Mouse (Mus musculus) midbrain, embryonic 14.5 days (tissue): Measurements from ENCODE around the gene Cd207. TPM values are rescaled to one million over a fixed set of nuclear protein-coding genes. Genes with fewer than 3 reads are reported as not detected.
A peak's percentile ranks its signal among the peaks of the same experiment; 100 is the strongest.

ENCODE experiments used
- ATAC-seq: fragments of 200-750 bp; cut with Nextera tagmentation; 2 replicates; pipeline ENCODE4 v1.8.0; 2017; ENCODE audit warnings: moderate number of reproducible peaks, moderate library complexity; ENCODE audit not compliant: low FRiP score, low TSS enrichment
- DNase-seq: peaks from one replicate; pipeline ENCODE4 v3.0.0-alpha.2; 2015
- H3K27ac ChIP-seq: fragments of 300-500 bp; sonication (generic); replicated peaks from 2 replicates; pipeline ENCODE4 v1.5.1; 2014; ENCODE audit warnings: mild to moderate bottlenecking, low read depth, low read length, moderate library complexity
- H3K27me3 ChIP-seq: fragments of 300-500 bp; sonication (generic); 2 replicates; pipeline ENCODE4 v1.6.1; 2014; ENCODE audit warnings: low read length, control low read depth, mixed read lengths; ENCODE audit not compliant: control insufficient read depth, insufficient read depth
- H3K36me3 ChIP-seq: fragments of 300-500 bp; sonication (generic); 2 replicates; pipeline ENCODE4 v1.6.1; 2014; ENCODE audit warnings: low read length, control low read depth; ENCODE audit not compliant: control insufficient read depth, insufficient read depth
- H3K4me1 ChIP-seq: fragments of 300-500 bp; sonication (generic); 2 replicates; pipeline ENCODE4 v1.6.1; 2014; ENCODE audit warnings: mild to moderate bottlenecking, antibody characterized with exemption, low read length, control low read depth; ENCODE audit not compliant: control insufficient read depth, insufficient read depth
- H3K4me2 ChIP-seq: fragments of 300-500 bp; sonication (generic); 2 replicates; pipeline ENCODE4 v1.6.1; 2014; ENCODE audit warnings: mild to moderate bottlenecking, low read length, moderate library complexity
- H3K4me3 ChIP-seq: fragments of 300-500 bp; sonication (generic); replicated peaks from 2 replicates; pipeline ENCODE4 v1.5.1; 2014; ENCODE audit warnings: low read depth, low read length
- H3K9ac ChIP-seq: fragments of 300-500 bp; sonication (generic); replicated peaks from 2 replicates; pipeline ENCODE4 v1.6.1; 2014; ENCODE audit warnings: mild to moderate bottlenecking, low read length, moderate library complexity
- H3K9me3 ChIP-seq: fragments of 300-500 bp; sonication (generic); 2 replicates; pipeline ENCODE4 v1.6.1; 2016; ENCODE audit warnings: low read length, control low read depth, mixed read lengths; ENCODE audit not compliant: control insufficient read depth
- WGBS: fragments of 180-500 bp; shearing (Covaris S2); extraction: QIAGEN DNeasy Blood & Tissue Kit; methylation state at CpG from one replicate; pipeline ENCODE4 v1.1.7; 2014; 5-methylcytosine and 5-hydroxymethylcytosine counted together
- polyA plus RNA-seq: library from polyadenylated mRNA; unstranded; fragments of >200 nt; fragmentation: Nextera tagmentation; extraction: Ambion mirVana; gene quantifications from 2 replicates; pipeline ENCODE4 v1.2.1, GENCODE M21; 2014

The Cd207 gene
- polyA plus RNA-seq, 1 experiment from 2014 or later, result not detected

DNA sequence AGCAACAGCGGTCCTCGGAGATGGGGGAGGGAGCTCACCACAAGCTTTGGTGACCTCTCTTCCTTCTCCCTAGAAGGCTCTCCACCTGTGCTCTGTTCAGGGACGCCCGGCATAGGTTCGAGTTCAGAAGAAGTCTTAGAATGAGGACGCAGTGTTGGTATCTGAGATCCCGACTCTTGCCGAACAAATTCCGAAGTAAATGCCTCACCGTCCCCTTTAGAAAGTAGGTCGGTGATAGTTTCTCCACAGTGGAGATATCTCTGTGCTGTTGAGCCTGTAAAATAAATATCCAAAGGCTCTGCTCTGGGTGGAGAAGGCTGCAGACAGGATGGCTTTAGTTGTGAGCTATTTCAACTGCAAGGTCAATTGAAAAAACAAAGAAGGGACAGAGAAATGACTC, 23.3 kb upstream of the Cd207 start:
- no peaks in the 10 kb centered on the region for H3K36me3 ChIP-seq
- ATAC-seq, result no peak
- WGBS, result 0% methylated on average over 11 of the region's 11 CpGs
- H3K9me3 ChIP-seq, result no peaks in the 10 kb centered on the region
- H3K9ac ChIP-seq, result no peak overlapping the region
- H3K4me1 ChIP-seq, result no peaks in the 10 kb centered on the region
- no peak for DNase-seq
- H3K27ac ChIP-seq, result no peak overlapping the region
- H3K27me3 ChIP-seq, result peaks cover 91% of the 10 kb centered on the region
- H3K4me2 ChIP-seq, result no peak overlapping the region
- H3K4me3 ChIP-seq, result no peak overlapping the region

DNA sequence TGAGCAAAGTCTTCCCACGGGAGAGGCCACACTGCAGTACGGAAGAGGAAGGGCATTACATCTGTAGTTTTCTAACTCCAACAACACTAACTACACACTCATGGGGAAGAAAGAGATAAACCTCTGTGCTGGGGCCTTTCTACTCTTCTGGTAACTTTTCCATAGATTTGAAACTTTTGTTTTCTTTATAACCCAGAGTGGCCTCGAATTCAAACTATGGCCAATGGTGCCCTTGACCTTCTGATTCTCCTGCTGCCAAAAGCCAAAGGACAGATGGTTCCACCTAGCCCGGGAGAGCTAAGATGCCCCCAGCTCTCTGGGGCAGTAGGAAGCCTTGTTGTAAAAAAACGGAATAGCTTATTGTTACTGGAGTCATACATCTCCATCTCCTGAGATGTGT, 22.3 kb upstream of the Cd207 start:
- Histone ChIP-seq H3K4me2 (no peak overlapping the region), H3K27me3 (peaks cover 89% of the 10 kb centered on the region), H3K4me3 (no peak overlapping the region), H3K4me1 (no peaks in the 10 kb centered on the region), H3K9ac (no peak overlapping the region), H3K36me3 (no peaks in the 10 kb centered on the region), H3K9me3 (no peaks in the 10 kb centered on the region), H3K27ac (no peak overlapping the region)
- DNase-seq (no peak), ATAC-seq (no peak)
- WGBS, result 3% methylated on average over 5 of the region's 5 CpGs

DNA sequence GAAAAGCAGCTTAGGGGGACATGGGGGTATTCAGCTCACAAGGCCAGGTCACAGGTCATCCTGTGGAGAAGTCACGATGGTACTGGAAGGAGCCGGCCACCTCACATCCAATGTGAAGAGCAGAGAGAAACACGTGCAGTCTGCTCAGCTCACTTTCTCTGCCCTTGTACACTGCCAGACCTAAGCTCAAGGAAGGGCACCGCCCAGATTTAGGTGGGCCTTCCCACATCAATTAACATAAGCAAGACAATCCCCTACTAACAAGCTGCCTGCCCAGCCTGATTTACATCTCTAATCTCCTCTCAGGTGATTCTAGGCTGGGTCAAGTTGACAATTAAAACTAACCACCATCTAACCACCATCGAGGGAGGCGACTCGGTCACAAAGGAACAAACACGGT, 20.3 kb upstream of the Cd207 start:
- Histone ChIP-seq H3K9me3 (no peaks in the 10 kb centered on the region), H3K4me3 (no peak overlapping the region), H3K27ac (no peak overlapping the region), H3K4me2 (no peak overlapping the region), H3K27me3 (peaks cover 91% of the 10 kb centered on the region), H3K36me3 (no peaks in the 10 kb centered on the region), H3K9ac (no peak overlapping the region), H3K4me1 (no peaks in the 10 kb centered on the region)
- ATAC-seq (no peak), DNase-seq (no peak)
- WGBS, result 2% methylated on average over 8 of the region's 8 CpGs

DNA sequence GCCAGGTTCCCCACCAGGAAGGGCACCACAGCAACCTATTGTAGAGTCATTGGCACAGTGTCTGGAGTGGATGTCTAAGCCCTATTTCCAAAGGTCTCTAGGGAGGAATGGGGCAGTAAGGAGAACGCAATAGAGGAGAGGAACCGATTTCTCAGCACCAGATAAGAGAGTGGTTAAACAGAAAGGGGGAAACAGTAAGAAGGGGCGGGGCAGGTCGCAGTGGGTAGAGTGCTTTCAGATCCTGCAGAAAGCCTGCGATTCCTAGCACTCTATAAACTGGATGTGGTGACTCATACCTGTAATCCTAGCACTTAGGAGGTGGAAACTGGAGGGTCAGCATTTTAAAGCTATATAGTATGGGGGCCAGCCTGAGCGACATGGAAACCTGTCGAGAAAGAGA, 19.0 kb upstream of the Cd207 start:
- Histone ChIP-seq H3K27me3 (peaks cover 94% of the 10 kb centered on the region), H3K9me3 (no peaks in the 10 kb centered on the region), H3K9ac (no peak overlapping the region), H3K4me1 (no peaks in the 10 kb centered on the region), H3K27ac (no peak overlapping the region), H3K4me2 (no peak overlapping the region), H3K4me3 (no peak overlapping the region), H3K36me3 (no peaks in the 10 kb centered on the region)
- WGBS, result 2% methylated on average over 7 of the region's 7 CpGs
- ATAC-seq, result no peak
- DNase-seq, result no peak

DNA sequence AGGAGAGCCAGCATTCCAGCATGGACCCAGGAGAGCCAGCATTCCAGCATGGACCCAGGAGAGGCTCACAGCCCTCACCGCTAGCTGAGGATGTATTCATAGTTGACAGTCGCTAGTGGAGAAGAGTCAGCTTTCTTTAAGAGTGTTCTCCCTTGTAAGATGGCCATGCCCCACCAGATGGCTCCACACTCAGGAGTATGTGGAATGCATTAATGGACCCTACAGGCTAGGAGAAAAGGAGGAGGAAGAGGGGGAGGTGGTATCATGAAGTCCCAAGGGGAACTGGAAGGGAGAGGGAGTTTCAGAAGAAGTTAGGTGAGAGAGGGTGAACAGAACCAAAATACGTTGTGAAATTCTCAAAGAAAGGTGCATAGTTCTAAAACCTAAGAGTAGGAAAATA, 18.1 kb upstream of the Cd207 start:
- H3K9ac ChIP-seq, result no peak overlapping the region
- H3K4me2 ChIP-seq, result no peak overlapping the region
- DNase-seq (no peak), ATAC-seq (no peak)
- H3K4me1 ChIP-seq, result no peaks in the 10 kb centered on the region
- H3K27me3 ChIP-seq, result peaks cover 96% of the 10 kb centered on the region
- 9% methylated on average over 3 of the region's 3 CpGs for WGBS
- H3K36me3 ChIP-seq, result no peaks in the 10 kb centered on the region
- H3K27ac ChIP-seq, result no peak overlapping the region
- no peaks in the 10 kb centered on the region for H3K9me3 ChIP-seq
- no peak overlapping the region for H3K4me3 ChIP-seq

DNA sequence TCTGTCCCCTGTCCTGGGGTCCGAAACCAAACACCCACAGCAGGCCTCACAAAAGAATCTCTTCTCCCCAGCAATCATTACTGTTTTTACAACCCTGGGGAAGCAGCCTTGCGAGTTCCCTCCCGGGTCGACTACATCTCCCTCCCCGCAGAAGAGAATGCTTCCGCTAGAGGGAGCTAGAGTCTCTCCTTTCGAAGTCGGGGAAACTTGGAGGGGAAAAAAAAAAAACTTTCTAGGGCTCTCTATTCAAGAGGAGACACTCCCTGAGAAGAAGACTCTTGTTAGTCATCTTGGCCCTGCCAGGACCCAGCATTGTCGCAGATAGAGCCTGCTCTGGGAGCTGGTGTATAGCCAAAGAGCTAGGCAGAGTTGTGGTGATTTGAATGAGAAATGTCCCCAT, 16.2 kb upstream of the Cd207 start:
- under 1% methylated on average over 9 of the region's 9 CpGs for WGBS
- Histone ChIP-seq H3K4me3 (no peak overlapping the region), H3K4me2 (no peak overlapping the region), H3K27me3 (peaks cover 83% of the 10 kb centered on the region), H3K4me1 (no peaks in the 10 kb centered on the region), H3K9ac (no peak overlapping the region), H3K9me3 (no peaks in the 10 kb centered on the region), H3K27ac (no peak overlapping the region), H3K36me3 (no peaks in the 10 kb centered on the region)
- peak; percentile 90 for DNase-seq
- ATAC-seq, result no peak

DNA sequence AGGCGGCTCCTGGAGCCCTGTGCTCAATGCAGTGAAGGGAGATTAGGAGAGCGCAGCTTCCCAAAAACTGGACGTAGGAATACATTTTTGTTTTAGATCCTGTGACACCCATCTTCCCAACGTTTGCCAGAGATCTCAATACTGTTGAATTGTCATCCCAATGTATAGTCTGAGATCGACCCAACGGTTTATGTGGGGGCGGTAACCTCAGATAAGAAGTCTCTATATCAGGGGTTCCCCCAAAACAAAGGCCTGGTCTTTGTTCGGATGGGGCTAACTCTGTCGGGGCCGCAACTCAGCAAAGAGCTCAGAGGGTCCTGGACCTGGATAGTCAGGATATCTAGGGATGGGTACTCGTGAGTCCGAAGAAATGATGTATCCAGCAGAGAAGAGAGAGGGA, 15.3 kb upstream of the Cd207 start:
- under 1% methylated on average over 12 of the region's 12 CpGs for WGBS
- DNase-seq (no peak), ATAC-seq (no peak)
- Histone ChIP-seq H3K4me3 (no peak overlapping the region), H3K9ac (no peak overlapping the region), H3K9me3 (no peaks in the 10 kb centered on the region), H3K27me3 (peaks cover 79% of the 10 kb centered on the region), H3K36me3 (no peaks in the 10 kb centered on the region), H3K27ac (no peak overlapping the region), H3K4me2 (no peak overlapping the region), H3K4me1 (no peaks in the 10 kb centered on the region)

DNA sequence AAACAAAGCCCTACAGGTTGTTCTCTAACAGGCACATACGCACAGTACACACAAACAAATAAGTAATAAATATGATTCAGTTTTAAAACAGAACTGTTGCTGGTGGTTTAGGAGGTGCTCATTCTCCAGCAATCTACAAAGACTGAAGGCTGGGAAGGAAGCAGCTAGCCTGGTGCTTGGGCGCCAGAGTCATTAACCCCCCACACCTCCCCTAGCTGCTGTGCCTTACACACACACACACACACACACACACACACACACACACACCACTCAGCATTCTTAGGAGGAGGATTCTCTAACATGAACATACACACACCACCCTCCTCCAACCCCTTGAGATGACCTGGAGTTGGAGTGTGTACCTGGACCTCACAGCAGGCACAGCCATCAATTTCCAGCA, 13.3 kb upstream of the Cd207 start:
- no peaks in the 10 kb centered on the region for H3K4me1 ChIP-seq
- DNase-seq (no peak), ATAC-seq (no peak)
- no peaks in the 10 kb centered on the region for H3K36me3 ChIP-seq
- WGBS, result 66% methylated on average over 2 of the region's 2 CpGs
- no peaks in the 10 kb centered on the region for H3K9me3 ChIP-seq
- H3K4me3 ChIP-seq, result no peak overlapping the region
- H3K27me3 ChIP-seq, result peaks cover 59% of the 10 kb centered on the region
- no peak overlapping the region for H3K9ac ChIP-seq
- H3K4me2 ChIP-seq, result no peak overlapping the region
- H3K27ac ChIP-seq, result no peak overlapping the region

DNA sequence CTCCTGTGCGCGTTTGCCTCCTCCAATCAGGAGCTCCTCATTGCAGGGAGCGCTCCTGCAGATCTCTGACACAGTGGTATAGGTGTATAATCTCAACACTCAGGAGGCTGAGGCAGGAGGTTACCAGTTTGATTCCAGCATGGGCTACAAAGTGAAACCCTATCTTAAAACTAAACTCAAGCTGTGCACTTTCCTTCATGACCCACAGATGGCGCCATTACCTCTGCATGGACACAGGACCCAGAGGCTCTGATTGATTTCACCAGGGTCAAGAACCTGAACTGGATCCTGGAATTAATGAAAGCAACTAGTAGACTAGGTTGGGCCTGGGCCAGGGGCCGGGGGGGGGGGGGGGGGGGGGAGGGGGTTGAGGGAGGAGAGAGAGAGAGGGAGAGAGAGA, 12.6 kb upstream of the Cd207 start:
- Histone ChIP-seq H3K27me3 (peaks cover 52% of the 10 kb centered on the region), H3K4me1 (no peaks in the 10 kb centered on the region), H3K4me2 (no peak overlapping the region), H3K9ac (no peak overlapping the region), H3K9me3 (no peaks in the 10 kb centered on the region), H3K4me3 (no peak overlapping the region), H3K36me3 (no peaks in the 10 kb centered on the region), H3K27ac (no peak overlapping the region)
- 18% methylated on average over 4 of the region's 5 CpGs for WGBS
- ATAC-seq, result no peak
- DNase-seq, result peak; percentile 78
